Mouse (Mus musculus) urinary bladder, adult 18-20 months (tissue): ENCODE data around the gene Il15.

Experiments used
- DNase-seq, 2 experiments: peaks; one replicate each; pipeline ENCODE4 v3.0.0; 2022; ENCODE audit warnings: low spot score in 2 of 2, mixed read lengths in 2 of 2

Il15 gene

DNA sequence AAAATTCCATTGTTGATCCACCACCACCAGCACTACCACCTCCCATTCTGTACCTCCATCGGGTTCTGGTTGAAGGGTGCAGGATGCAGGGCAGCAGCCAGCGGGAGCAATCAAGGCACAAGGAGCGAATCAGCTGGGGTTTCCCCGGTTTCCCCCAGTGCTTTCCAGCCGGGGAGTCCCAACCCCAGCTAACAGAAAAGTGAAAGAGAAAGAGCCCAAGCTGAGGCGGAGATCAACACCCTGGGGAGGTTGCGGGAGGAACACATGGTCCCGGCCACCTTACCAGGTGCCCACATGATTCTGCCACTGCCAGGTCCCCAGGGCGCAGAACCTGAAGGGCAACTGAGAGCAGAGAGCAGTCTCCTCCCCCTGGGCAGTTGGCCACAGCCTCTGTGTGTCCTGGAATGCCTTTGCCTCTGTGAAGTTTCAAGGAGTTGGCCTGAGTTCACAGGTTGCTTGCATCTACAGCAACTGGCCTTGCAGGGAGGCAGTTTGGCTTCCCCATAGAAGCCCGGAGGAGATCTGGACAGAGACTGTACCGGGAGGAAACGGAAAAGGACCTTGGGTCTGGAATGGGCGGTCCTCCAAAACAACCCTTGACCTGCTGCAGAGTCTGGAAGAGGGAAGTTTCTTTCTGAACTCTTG, at the start of gene Il15:
TSS of gene Il15 (minus strand) at position 537 of the 645 bp plus-strand sequence.
- DNase-seq = peak; percentile 46 to 60

DNA sequence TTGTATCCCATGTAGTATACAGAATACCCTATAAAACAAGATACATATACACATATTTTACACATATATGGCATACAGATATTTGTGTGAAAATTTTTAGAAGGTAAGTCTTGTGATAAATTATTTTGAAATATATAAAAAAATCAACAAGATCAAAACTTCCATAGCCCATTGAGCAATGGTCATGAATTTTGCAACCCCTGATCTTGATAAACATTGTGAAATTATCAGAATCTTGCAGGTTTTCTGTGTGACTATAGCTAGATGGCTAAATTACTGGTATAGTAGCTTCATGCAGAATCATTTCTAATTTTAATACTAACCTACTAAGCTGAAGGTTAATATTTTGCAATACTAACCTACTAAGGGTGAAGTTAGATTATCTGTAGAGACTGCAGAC, 41.9 kb upstream of the Il15 start:
- DNase-seq = no peak

DNA sequence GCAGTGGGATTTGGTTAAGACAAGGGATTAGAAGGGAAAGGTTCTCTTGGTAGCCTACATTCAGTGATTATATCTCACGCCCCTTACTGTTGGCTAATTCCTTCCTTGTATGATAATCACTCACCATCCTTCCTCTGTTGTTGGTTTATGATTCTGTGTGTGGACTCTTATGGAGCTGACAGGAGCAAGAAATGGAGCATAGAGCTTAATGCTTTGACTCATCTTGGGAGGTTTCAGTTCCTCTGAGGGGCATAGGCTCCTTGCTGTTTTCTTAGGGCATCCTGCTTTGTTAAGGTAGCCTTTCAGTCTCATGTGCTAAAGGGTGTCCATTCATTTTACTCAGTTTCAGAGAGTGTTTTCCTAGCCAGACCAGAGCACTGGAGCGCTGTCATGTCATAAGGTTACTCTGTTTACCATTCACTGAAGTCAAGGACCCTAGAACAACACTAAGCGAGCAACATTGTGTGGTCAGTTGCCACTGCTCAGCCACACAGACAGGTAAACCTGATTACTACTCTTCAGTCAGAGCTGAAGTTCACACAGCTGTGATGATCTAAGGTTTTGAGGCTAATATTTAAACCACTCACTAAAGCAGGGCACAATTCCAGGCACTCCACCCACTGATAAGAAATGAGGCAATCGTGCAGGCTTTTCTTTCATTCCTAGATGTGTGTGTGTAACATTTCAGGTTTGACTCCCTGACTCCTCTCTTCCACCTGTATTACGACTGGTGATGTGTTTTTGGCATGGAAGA, 13.7 kb upstream of the Il15 start:
- DNase-seq = peak in 1 of 2 experiments; percentile 27

DNA sequence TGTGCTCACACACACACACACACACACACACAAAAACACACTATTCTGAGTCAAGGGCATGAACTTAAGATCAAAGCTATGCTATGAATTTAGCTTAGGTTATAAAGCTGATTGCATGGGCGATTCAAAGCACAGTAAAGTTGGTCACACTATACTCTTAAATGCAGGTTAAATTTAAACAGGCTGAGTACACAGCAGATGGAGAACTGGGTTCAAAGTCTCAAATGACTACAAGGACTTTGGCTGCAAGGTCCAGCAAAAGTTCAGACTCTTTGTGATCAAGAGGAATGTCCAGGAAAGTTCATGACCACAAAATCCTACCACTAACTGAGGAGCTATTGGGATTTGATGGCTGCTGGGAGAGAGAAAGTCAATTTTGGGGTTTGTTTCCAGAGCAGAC, 12.5 kb upstream of the Il15 start:
- no peak for DNase-seq

DNA sequence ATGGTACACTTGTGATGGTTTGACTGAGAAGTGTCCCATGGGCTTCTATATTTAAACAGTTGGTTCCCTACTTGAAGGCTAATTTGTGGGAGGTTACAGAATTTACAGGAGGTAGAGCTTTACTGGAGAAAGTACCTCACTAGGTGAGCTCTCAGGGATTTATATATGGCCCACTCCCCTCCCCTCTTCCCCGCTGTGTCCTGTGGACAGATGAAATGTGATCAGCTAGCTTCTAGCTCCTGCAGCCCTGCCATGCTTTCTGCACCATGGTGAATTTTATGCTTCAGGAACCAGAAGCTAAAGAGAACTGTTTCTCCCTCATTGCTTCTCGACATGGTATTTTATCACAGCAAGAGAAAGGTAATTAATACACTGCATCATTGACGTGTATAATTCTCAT, 7.1 kb upstream of the Il15 start:
- DNase-seq = no peak

DNA sequence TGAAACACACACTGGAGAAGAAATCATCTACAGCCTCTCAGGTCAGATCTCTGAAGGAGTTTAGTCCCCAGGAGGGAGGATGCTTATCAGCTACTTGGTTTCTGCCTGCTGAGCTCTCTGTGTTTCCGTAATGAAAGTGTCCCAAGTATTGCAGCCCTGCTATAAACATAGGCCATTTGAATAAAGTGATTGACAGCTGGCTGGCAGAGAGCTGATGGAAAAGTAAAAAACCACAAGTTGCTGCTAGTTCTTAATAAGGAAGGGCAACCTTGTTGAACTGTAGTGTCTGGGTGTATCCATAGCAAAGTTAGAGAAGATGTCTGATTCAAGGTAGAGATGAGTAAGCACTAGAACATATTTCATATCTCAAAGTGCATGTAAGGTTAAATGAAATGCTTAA, 4.0 kb upstream of the Il15 start:
- DNase-seq = no peak

DNA sequence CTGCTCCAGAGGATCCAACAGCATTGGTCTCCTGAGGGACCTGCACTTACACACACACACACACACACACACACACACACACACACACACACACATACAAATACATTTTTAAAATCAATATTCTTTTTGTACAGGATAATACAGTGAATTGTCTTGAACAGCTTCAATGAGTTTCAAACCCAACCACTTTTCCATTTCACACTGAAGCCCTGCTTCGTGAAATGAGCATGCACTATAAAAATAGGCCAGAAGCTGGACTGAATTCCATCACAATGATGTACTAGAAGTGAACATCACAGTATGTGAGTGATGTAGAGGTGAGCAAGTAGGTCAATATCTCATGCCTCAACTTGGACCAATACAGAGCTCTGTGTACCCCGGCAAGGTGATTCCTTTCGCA, 1.0 kb upstream of the Il15 start:
- DNase-seq = no peak

DNA sequence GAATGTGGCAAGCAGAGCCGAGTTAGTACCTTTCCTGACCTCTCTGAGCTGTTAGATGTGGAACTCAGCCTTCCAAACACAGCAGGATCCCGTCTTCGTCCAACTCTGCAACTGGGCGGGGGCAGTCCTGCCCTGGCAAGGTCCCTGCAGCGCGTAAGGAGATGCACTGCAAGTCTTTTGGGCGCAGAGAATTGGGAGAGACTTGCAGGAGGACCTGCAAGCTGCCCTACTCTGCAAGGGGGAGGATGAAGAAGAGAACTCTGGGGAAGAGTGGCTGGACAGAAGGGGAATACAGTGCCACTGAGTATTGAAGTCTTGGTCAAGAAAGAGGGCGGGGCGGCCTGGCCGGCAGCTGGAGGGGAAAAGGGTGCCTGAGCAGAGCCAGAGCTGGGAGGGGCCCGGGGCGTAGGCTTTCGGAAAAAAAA, 749 bp downstream of the Il15 start:
- peak; percentile 35 to 42 for DNase-seq

DNA sequence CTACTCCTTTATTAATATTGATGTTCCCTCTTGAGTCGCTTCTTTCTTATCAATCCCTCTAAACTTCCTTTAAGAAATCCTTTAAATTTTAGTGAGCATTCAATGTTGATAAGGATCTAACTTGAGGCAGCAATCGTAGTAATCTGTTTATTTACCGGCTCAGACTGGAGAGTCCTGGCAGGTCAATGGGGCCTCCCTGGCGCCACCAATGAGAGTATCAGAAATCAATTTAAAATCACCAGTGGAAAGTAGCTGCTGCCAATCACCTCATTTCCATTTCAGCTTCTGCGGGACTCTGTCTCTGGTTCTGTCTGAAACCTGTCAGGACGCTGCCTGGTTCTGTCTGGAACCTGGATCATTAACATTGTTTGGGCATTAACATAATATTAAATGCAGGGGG, 1.5 kb downstream of the Il15 start:
- no peak for DNase-seq

DNA sequence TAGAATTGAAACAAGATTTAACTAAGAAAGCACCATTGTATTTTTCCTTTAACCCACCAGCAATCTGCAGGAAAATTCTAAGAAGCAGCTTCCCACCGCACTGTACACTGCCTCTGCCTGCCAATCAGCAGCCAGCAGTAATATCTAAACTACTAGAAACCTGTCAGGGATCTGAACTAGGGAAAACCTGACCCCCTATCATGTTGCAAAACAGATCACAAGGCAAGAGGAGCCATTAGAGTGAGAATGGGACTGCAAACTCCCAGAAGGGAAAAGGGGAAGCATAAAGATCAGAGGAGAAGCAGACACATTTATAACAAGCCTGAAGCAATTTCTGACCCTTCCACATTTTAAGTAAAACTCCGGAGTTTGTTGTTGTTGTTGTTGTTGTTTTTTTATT, 2.0 kb downstream of the Il15 start:
- no peak for DNase-seq

DNA sequence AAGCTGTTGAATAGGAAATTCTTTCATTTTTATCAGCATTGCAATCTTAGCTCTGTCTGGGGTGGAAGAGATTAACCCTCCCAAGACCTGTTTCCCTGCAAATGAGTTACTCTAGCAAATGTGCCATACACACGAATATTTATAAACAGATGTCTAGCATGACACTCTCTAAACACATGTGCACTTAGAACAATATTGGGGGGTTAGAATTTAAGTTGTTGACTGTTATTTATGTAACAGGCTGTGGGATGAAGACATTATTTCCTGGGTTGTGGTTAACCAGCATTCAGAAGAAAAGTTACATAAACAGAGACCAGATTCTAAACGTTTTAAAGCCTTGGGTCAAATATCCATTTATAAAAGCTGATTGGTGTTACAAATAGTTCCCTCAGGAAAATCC, 2.6 kb downstream of the Il15 start:
- no peak for DNase-seq

DNA sequence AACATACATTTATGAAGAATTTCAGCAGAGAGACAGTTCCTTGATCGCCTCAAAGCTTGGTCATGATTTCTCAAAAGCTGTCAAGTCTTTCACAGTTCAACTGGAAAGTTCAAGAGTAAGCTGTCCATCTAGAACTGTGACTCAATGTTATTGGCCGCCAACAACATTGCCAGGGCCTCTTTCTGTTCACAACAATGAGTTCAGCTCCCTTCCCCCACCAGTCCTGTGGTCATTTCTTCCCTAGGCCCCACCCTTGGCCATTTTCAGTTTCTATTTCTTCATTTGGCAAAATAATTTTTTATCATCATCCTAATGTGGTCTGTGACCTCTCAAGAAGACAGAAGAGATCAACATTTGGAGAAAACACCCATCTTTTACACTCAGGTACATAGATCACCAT, 4.5 kb downstream of the Il15 start:
- no peak for DNase-seq

DNA sequence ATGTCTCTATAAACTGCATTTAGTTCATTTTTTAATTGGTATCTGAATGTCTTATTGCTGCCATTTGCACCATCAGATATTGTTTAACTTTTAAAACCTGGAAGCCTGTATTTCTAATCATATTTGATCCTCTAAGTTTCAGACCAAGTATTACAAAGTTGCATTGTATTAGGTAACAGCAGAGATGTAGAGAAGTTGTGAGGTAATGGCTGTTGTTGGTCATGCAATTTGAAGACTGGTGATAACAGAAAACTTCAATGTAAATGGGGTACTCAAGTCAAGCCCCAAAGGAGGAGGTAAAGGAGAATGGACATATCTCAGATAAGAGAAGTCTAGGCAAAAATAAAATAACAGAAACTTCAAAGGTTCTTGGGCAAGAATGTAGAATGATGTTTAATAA, 11.8 kb downstream of the Il15 start:
- DNase-seq = no peak

DNA sequence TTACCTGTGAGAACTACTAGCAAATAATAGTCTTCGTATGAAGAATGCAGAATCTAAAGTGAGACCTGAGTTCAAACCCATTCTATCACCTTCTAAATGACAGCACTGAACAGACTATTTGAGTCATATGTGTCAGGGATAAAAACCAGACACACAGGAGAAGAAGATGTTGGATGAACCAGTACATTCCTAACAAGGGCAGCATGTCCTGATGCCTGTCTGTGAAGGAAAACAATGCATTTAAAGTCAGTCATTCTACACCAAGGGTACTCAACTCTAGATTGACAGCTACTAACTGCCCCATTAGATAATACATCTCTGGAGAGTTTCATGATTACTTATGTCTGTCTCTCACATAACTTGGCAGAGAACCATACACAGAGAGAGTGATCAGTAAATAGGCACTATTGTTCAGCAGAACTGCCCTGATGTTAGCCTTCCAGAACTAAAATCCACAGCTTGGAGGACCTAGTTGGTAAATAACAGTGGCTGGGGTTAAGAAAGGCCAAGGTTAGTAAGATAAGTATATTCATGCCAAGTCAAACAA, 14.6 kb downstream of the Il15 start:
- DNase-seq = no peak

DNA sequence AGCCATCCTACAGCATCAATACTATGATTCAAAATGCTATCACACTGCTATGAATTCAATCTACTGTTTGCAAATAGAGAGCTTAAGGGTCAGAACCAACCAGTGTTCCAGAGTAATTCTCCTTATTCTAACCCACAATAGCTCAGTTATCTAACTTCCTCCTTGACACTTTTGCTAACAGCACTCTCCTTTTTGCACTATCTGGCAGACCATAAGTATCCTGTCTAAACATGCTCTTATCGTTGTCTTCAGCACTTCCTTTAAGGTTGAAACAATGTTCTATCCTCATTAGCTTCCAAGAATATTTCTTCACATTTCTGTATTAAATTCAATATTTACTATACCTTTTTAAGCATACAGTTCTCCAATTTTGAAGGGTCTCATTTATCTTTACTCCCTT, 15.4 kb downstream of the Il15 start:
- DNase-seq = no peak

DNA sequence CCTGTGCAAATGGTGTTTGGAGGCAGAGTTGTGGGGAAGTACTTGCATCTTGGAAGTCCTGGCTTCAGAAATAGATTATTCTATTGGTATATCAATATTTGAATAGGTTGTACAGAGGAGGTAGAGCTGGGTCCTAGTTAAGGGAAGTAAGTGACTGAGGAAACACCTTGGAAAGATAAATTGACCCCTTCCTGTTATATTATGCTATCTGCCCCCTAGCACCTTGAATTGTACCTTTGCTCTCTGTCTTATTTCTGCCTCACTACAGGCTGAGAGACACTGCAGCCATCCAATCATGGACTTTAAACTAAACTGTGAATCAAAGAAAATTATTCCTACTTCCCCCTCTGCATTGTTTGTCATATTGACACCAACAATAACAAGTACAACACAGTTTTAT, 17.2 kb downstream of the Il15 start:
- no peak for DNase-seq

DNA sequence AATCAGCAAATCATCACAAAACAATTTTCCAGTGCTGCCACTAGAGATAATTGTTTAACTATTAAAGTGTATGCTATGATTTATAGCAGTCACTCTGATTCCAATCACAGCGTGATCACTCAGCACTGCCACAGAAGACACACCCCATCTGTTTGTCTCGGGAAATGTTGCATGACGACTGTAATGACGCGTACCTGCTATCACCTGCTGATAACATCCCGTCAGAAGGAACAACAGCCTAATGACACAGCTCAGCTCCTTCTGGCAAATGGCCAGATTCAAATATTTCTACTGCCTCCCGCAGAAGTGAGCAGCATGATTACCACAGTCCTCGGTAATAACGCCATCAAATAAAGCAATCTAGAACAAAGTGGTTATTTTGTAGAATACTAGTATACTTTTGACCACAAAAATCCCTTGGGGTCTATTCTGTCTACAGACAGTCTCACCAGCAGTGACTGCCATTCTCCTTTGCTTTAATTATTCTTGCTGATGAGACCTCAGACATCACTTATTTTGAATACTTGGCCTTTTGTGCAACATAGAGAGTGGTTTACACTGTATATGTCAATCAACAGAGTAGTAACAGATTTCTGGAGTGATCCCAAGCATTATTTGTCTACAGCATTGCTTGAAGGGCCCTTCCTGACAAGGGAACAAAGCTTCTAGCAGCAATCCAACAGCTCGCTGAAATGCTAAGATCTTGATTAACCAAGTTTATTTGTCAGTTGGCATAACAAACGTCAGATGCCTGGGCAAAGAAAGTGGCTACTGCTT, 18.4 kb downstream of the Il15 start:
- DNase-seq = no peak

DNA sequence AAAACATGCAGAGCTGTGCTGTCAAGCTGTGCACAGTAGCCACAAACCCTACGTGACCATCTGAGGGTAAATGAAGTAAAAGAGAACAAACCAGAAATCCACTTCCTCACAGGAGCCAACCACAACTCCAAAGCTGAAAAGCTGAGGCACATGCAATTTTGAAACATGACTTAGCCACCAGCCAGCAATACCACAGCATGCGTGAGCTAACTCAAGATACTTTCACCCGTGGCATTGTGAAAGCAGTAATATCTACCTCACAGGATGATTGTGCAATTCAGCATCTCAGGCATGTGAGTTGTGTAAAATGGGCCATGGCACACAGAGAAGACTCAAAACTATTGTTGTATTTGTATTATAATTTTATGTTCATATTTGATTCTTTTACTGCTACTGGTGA, 19.7 kb downstream of the Il15 start:
- no peak for DNase-seq

DNA sequence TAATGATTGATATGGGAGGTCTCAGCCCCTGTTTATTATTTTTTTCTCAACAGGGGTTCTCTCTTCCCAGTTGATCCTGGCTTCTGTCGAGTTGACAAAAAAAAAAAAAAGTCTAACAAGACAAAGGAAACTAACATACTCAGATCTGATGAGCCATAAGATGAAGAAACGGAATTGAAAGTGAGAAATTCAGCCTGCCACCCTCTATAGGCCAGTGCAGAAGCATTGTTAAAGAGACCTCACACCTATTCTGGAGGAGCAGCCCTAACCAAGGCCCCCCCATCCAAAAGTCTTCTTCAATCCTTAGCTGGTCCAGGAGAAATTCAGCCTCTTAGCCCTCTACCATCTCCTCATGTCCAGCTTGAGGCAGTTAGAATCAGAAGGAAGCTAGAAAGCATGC, 20.7 kb downstream of the Il15 start:
- DNase-seq = no peak

DNA sequence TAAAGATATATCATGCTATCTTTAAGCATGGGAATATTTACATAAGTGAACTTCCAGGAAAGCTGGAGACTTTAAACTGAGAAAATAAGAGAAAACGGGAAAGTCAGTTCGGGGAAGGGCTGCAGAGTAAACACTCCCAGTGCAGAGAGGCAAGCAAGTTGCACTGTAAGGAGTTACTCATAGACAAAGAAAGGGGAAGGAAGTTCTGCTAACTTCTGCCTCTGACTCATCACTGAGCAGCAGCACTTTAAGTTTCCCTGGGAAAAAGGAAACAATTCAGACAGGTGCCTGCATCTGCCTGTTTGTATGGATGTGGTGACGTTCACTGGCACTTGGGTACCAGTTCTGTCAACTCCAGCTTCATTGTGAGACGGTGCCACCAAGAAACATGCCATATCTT, 28.6 kb downstream of the Il15 start:
- DNase-seq = no peak

DNA sequence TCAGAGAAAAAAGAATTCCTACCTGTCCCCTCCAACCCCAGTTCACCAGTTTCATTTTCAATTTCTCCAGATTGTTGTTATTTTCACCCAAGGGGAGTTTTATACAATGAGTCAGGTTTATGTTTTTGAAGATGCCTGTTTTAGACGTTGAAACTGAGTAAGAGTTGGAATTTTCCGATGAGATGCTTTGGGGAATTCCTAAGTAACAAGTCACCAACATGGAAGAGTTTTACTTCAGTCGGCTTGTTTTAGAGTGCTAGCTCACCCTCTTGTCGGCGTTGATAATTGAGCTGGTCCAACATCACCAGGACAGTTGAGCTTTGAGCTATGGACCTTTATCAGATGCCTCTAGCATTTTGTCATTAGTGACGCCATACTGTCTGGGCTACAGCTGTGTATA, 30.2 kb downstream of the Il15 start:
- DNase-seq = no peak

DNA sequence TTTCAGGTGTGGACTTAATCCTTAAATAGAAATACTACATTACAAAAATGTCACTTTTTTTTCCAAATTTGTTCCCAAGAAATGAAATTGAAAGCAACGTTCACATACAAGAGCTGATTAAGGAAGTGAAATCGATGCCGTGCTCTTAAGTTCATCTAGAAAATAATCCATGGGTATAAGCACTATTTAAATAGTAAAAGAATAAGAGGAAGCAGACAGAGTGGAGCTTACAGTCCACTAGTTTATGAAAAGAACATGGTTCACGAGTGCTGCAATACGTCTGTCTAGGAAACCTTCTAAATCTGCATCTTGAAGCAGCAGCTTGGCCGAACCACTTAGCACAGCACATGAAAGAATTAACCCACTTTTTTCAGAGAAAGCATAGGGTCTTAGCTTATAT, 32.4 kb downstream of the Il15 start:
- DNase-seq = no peak

DNA sequence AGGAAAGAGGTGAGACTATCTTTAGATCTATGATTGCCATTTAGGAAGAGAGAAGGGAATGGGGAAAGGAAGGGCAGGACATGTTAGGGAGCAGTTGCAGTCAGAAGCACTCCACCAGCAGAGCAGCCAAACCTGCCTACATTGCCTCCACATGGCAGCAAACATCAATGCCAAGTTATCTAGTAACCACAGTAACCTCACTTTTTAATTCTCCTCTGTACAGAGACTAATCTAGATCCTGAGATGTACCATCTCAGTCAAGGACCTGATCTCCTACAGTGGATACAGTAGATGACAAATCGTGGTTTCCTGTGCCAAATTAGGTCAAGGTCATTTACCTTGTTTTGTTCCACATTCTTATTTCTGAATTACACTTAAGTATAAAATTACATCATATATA, 42.0 kb downstream of the Il15 start:
- no peak for DNase-seq
